Mouse (Mus musculus) small intestine, adult 2 months (tissue): ENCODE measurements around the gene Rapgef3.

Experiments used
- CTCF ChIP-seq: fragments of 200-500 bp; IDR thresholded peaks from 2 replicates; pipeline ENCODE4 v1.5.1; 2012; ENCODE audit warnings: low read depth, mild to moderate bottlenecking, control low read depth, inconsistent platforms, low read length, moderate library complexity, mixed read lengths; ENCODE audit not compliant: insufficient replicate concordance, insufficient read length; ENCODE audit errors: extremely low read depth
- POLR2A ChIP-seq: fragments of 200-500 bp; IDR thresholded peaks from 2 replicates; pipeline ENCODE4 v1.6.1; 2012; ENCODE audit warnings: low read depth, mild to moderate bottlenecking, control low read depth, inconsistent platforms, low read length, moderate library complexity

GRCm38 (mm10) chr15:97761438-97761837, 6.3 kb downstream of the Rapgef3 start:
- no peak for TF ChIP-seq CTCF
- no peak for TF ChIP-seq POLR2A
